Mouse (Mus musculus): ENCODE results near the gene Ube2o.

- TF ChIP-seq CTCF (IDR thresholded peaks at IDR 0.05; ENCODE audit: low read depth, low read length) (no peak), GATA1 (IDR thresholded peaks at IDR 0.05; ENCODE audit: borderline replicate concordance, low read length) (no peak)
These were observed 67.7 kb downstream of the Ube2o start for GRCm38 (mm10) chr11:116513531-116514038.

Data from G1E (cell line).